Mouse (Mus musculus): Measurements from ENCODE around the gene Psmd2. TPM values are rescaled to one million over a fixed set of nuclear protein-coding genes. Genes with fewer than 3 reads are reported as not detected.

The Psmd2 gene
- polyA plus RNA-seq, 1 experiment from 2014 or later: 427 TPM

- H3K36me3 ChIP-seq (ENCODE audit: control insufficient read depth, insufficient read depth, low read length): no peaks in the 10 kb centered on the region
Measured at GRCm38 (mm10) chr16:20703071-20703470, 51.6 kb downstream of the Psmd2 start.

DNA sequence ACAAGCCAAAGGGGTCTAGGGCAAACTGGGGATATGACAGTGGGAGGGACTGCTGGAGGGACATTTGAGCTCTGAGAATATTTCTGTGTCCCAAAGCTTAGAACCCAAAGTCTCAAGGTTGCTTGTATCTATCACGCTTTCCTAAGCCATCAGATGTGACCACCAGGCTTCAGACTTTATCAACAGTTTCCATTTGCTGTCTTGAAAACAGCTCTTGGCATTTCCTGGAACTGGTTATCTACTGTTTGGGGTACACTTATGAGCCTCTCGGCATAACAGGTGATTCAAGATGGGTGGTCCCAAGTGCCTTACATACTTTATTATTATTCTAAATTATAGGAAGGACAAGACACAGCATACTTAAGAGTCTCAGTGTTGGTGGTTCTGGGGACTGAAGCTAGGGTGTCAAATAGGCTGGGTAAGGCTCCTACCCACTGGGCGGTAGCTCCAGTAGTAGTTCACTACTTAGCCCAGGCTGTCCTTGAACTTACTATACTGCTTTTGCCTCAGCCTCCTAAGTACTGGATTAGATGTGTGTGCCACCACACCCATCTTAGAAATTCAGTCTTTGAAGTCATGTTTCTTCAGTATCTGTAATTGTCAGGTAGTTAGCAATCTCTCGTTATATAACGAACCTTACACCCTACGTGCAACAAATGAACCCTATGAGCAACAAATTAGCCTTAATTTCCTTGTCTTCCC lies 52.4 kb downstream of the Psmd2 start:
- WGBS: 92% methylated on average over 6 of the region's 6 CpGs
- Histone ChIP-seq H3K9ac (ENCODE audit: low read depth, low read length) (no peak overlapping the region), H3K4me2 (replicated peaks; ENCODE audit: low read depth, low read length) (no peak overlapping the region), H3K4me3 (ENCODE audit: low read depth, low read length) (no peak overlapping the region), H3K4me1 (replicated peaks; ENCODE audit: control insufficient read depth, insufficient read depth, low read length) (peaks cover 14% of the 10 kb centered on the region), H3K27ac (ENCODE audit: low read depth, low read length) (no peak overlapping the region), H3K36me3 (ENCODE audit: control insufficient read depth, insufficient read depth, low read length) (no peaks in the 10 kb centered on the region), H3K9me3 (ENCODE audit: control insufficient read depth, low read length) (no peaks in the 10 kb centered on the region), H3K27me3 (ENCODE audit: control insufficient read depth, insufficient read depth, low read length) (no peaks in the 10 kb centered on the region)
- DNase-seq (ENCODE audit: low spot score): no peak
- ATAC-seq (ENCODE audit: low FRiP score): no peak

More at GRCm38 (mm10) chr16:20703071-20703470, 51.6 kb downstream of the Psmd2 start:
- DNase-seq (ENCODE audit: low spot score) (no peak), ATAC-seq (ENCODE audit: low FRiP score) (peak; percentile 3; the same call in 1 of the 2 replicates)
- no peak overlapping the region for H3K4me3 ChIP-seq (ENCODE audit: low read depth, low read length)
- no peaks in the 10 kb centered on the region for H3K27me3 ChIP-seq (ENCODE audit: control insufficient read depth, insufficient read depth, low read length)
- 91% methylated on average over 10 of the region's 10 CpGs for WGBS
- no peak overlapping the region for H3K4me2 ChIP-seq (replicated peaks; ENCODE audit: low read depth, low read length)
- H3K4me1 ChIP-seq (replicated peaks; ENCODE audit: control insufficient read depth, insufficient read depth, low read length): peaks cover 14% of the 10 kb centered on the region
- H3K9me3 ChIP-seq (ENCODE audit: control insufficient read depth, low read length): no peaks in the 10 kb centered on the region
- no peak overlapping the region for H3K9ac ChIP-seq (ENCODE audit: low read depth, low read length)
- no peak overlapping the region for H3K27ac ChIP-seq (ENCODE audit: low read depth, low read length)

DNA sequence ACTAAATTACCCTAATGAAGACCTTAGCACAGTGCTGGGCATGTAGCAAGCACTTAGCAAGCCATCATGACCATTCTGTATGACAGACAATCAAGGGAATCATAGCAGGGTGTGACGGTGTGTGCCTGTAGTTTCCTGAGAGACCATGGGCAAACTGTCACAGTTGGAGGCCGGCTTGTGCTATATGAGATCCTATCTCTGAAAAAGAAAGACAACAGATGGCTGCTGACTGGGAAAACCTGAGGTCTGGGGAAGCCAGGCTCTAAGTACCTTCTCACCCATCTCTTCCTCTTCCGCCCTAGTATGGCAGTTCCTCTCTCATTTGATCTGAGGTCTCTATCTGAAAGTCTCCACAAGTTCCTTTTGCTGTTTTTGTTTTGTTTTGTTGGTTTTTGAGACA lies 54.3 kb downstream of the Psmd2 start:
- Histone ChIP-seq H3K4me1 (replicated peaks; ENCODE audit: control insufficient read depth, insufficient read depth, low read length) (peaks cover 14% of the 10 kb centered on the region), H3K27ac (ENCODE audit: low read depth, low read length) (no peak overlapping the region), H3K9ac (ENCODE audit: low read depth, low read length) (no peak overlapping the region), H3K9me3 (ENCODE audit: control insufficient read depth, low read length) (no peaks in the 10 kb centered on the region), H3K4me2 (replicated peaks; ENCODE audit: low read depth, low read length) (no peak overlapping the region), H3K27me3 (ENCODE audit: control insufficient read depth, insufficient read depth, low read length) (no peaks in the 10 kb centered on the region), H3K4me3 (ENCODE audit: low read depth, low read length) (no peak overlapping the region), H3K36me3 (ENCODE audit: control insufficient read depth, insufficient read depth, low read length) (no peaks in the 10 kb centered on the region)
- DNase-seq (ENCODE audit: low spot score) (no peak), ATAC-seq (ENCODE audit: low FRiP score) (no peak)
- WGBS: 73% methylated on average over 3 of the region's 3 CpGs

DNA sequence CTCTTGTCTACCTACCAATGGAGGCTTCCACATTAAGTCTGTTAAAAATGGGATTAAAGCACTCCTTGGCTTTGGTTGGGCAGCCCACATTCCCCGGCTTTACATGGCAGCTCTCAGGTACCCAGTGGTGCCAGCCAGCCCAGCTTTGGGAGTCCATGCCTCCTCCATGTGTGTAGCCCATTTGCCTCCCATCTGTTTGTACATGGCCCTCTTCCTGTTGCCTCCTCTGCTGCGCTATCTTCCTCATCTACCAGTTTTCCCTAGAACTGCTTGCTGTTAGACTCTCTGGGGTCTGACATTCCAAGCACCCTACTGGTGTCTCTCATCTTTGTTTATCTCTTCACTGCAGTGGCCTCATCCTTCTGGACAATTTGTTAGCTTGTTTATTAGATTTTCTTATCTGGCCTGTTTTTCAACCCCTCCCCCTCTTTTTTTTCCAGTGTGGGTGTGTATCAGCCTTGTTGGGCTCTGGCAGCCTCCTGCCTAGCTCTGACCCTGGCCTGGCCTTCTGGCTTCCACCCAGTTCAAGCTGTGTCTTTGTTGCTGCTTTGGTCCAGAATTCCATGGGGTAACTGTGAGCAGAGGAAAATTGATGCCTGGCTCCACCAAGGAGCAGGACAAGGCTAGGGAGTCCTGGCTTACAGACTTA lies 55.1 kb downstream of the Psmd2 start:
- H3K36me3 ChIP-seq (ENCODE audit: control insufficient read depth, insufficient read depth, low read length): no peaks in the 10 kb centered on the region
- WGBS: 94% methylated on average over 2 of the region's 2 CpGs

DNA sequence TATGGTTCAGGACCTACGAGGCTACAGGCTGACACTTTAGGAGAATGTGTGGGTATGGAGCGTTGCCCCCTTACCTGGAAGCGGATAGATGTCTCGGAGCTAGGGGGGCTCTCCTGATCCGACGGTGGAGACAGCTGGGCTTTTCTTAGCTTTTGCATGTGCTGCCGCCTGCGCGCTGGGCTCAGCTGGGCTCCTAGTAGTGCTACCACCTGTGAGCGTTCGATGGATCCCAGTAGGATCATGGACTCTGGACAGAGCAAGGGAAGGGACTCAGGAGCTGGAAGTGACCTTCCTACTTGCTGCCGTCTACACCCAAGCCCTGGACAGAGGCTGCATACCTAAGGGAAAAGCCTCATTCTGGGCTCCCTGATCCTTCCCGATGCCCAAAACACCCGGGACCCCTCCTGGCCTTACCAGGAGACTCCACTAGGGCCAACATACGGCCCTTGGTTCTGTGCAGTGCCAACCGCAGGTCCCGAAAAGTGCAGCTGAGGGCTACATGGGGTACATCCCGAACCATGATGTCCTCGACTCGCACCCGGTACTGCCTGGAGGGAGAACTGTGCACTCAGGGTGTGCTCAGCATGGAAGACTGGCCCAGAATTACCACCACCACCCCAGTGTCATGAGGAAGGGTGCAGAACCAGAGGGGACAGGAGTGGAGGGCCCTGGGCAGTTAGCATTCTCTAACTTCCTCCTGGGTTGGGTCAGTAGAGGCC lies 56.9 kb downstream of the Psmd2 start:
- Histone ChIP-seq H3K27me3 (ENCODE audit: control insufficient read depth, insufficient read depth, low read length) (no peaks in the 10 kb centered on the region), H3K9me3 (ENCODE audit: control insufficient read depth, low read length) (no peaks in the 10 kb centered on the region), H3K4me1 (replicated peaks; ENCODE audit: control insufficient read depth, insufficient read depth, low read length) (no peaks in the 10 kb centered on the region), H3K36me3 (ENCODE audit: control insufficient read depth, insufficient read depth, low read length) (no peaks in the 10 kb centered on the region; the same call in 1 of the 2 replicates), H3K4me3 (ENCODE audit: low read depth, low read length) (no peak overlapping the region), H3K9ac (ENCODE audit: low read depth, low read length) (no peak overlapping the region), H3K4me2 (replicated peaks; ENCODE audit: low read depth, low read length) (no peak overlapping the region), H3K27ac (ENCODE audit: low read depth, low read length) (no peak overlapping the region)
- no peak for ATAC-seq (ENCODE audit: low FRiP score)
- DNase-seq (ENCODE audit: low spot score): no peak
- 94% methylated on average over 21 of the region's 21 CpGs for WGBS

More for the DNA sequence above, 55.1 kb downstream of the Psmd2 start:
- Histone ChIP-seq H3K27ac (ENCODE audit: low read depth, low read length) (no peak overlapping the region), H3K27me3 (ENCODE audit: control insufficient read depth, insufficient read depth, low read length) (no peaks in the 10 kb centered on the region), H3K9ac (ENCODE audit: low read depth, low read length) (no peak overlapping the region), H3K9me3 (ENCODE audit: control insufficient read depth, low read length) (no peaks in the 10 kb centered on the region), H3K4me2 (replicated peaks; ENCODE audit: low read depth, low read length) (no peak overlapping the region), H3K4me1 (replicated peaks; ENCODE audit: control insufficient read depth, insufficient read depth, low read length) (peaks cover 10% of the 10 kb centered on the region), H3K4me3 (ENCODE audit: low read depth, low read length) (no peak overlapping the region)
- ATAC-seq (ENCODE audit: low FRiP score): no peak
- DNase-seq (ENCODE audit: low spot score): no peak

GRCm38 (mm10) chr16:20708939-20709734 lies 57.7 kb downstream of the Psmd2 start:
- ATAC-seq (ENCODE audit: low FRiP score) (peak; percentile 69), DNase-seq (ENCODE audit: low spot score) (peak; percentile 87)
- Histone ChIP-seq H3K27ac (ENCODE audit: low read depth, low read length) (no peak overlapping the region), H3K36me3 (ENCODE audit: control insufficient read depth, insufficient read depth, low read length) (no peaks in the 10 kb centered on the region; the same call in 1 of the 2 replicates), H3K27me3 (ENCODE audit: control insufficient read depth, insufficient read depth, low read length) (no peaks in the 10 kb centered on the region), H3K9me3 (ENCODE audit: control insufficient read depth, low read length) (no peaks in the 10 kb centered on the region), H3K4me2 (replicated peaks; ENCODE audit: low read depth, low read length) (no peak overlapping the region), H3K4me3 (ENCODE audit: low read depth, low read length) (no peak overlapping the region), H3K9ac (ENCODE audit: low read depth, low read length) (no peak overlapping the region), H3K4me1 (replicated peaks; ENCODE audit: control insufficient read depth, insufficient read depth, low read length) (no peaks in the 10 kb centered on the region)
- WGBS: 79% methylated on average over 19 of the region's 19 CpGs

DNA sequence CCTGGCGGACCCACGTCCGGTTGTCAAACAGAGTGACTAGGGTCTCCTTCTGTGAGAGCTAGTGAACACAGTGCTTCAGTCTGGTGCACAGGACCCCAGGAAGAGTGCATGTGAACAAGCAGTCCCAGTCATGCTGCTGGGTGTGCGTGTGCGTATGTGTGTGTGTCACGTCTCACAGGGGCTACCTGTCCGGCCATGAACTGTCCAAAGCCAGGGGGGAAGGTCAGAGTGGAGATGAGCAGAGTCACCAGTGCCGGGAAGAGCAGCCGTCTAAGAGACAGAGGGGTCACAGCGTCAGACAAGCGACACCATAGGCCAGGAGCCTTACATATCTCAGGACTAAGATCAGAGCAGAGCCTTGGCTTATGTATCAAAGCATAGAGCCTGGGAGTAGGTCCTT lies 58.9 kb downstream of the Psmd2 start:
- 93% methylated on average over 11 of the region's 11 CpGs for WGBS
- Histone ChIP-seq H3K4me2 (replicated peaks; ENCODE audit: low read depth, low read length) (no peak overlapping the region), H3K36me3 (ENCODE audit: control insufficient read depth, insufficient read depth, low read length) (no peaks in the 10 kb centered on the region; the same call in 1 of the 2 replicates), H3K27me3 (ENCODE audit: control insufficient read depth, insufficient read depth, low read length) (no peaks in the 10 kb centered on the region), H3K4me3 (ENCODE audit: low read depth, low read length) (no peak overlapping the region), H3K4me1 (replicated peaks; ENCODE audit: control insufficient read depth, insufficient read depth, low read length) (0 out of 2 replicates have a peak, but pooled peaks cover 3% of the 10 kb centered on the region), H3K27ac (ENCODE audit: low read depth, low read length) (no peak overlapping the region), H3K9ac (ENCODE audit: low read depth, low read length) (no peak overlapping the region), H3K9me3 (ENCODE audit: control insufficient read depth, low read length) (no peaks in the 10 kb centered on the region)
- ATAC-seq (ENCODE audit: low FRiP score): no peak
- no peak for DNase-seq (ENCODE audit: low spot score)

DNA sequence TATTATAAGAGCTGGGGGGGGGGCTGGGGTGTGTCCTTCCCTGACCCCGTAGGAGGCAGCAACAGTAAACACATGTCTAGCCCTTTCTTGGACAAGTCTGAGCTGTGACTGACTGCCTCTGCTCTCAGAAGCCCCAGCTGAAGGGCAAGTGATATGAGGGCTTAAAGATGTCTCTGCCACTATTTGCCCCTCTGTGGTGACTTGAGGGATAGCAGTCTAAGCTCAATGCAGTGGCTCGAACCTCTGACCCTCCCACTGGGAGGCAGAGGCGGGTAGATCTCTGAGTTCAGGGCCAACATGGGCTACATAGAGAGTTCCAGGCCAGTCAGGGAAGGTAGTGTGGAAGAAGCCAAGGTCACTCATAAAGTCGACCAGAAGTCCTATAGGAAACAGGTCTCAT lies 59.4 kb downstream of the Psmd2 start:
- Histone ChIP-seq H3K4me3 (ENCODE audit: low read depth, low read length) (no peak overlapping the region), H3K9me3 (ENCODE audit: control insufficient read depth, low read length) (no peaks in the 10 kb centered on the region), H3K9ac (ENCODE audit: low read depth, low read length) (no peak overlapping the region), H3K27me3 (ENCODE audit: control insufficient read depth, insufficient read depth, low read length) (no peaks in the 10 kb centered on the region), H3K4me2 (replicated peaks; ENCODE audit: low read depth, low read length) (no peak overlapping the region), H3K27ac (ENCODE audit: low read depth, low read length) (no peak overlapping the region), H3K4me1 (replicated peaks; ENCODE audit: control insufficient read depth, insufficient read depth, low read length) (0 out of 2 replicates have a peak, but pooled peaks cover 6% of the 10 kb centered on the region), H3K36me3 (ENCODE audit: control insufficient read depth, insufficient read depth, low read length) (no peaks in the 10 kb centered on the region; the same call in 1 of the 2 replicates)
- 87% methylated on average over 4 of the region's 4 CpGs for WGBS
- no peak for DNase-seq (ENCODE audit: low spot score)
- ATAC-seq (ENCODE audit: low FRiP score): no peak

Data from hindbrain, embryonic 11.5 days (tissue).